Mouse (Mus musculus) CH12.LX (cell line): ENCODE data around the gene Tubb5. TPM values are rescaled to one million over a fixed set of nuclear protein-coding genes. Genes with fewer than 3 reads are reported as not detected.

Experiments
- DNase-seq: peaks from one replicate; pipeline ENCODE4 v3.0.0-alpha.2; 2013; ENCODE audit errors: extremely low read depth
- H3K27ac ChIP-seq: 2 replicates; pipeline ENCODE4 v1.5.1; 2012; ENCODE audit warnings: low read depth, mild to moderate bottlenecking, control low read depth, moderate library complexity; ENCODE audit not compliant: insufficient read depth
- H3K27me3 ChIP-seq: replicated peaks from 2 replicates; pipeline ENCODE3; 2012; ENCODE audit warnings: inconsistent platforms
- H3K36me3 ChIP-seq, 2 experiments: replicated peaks in 1 of 2; 2 replicates each; pipeline versions ENCODE3 to v1.6.1; 2012; ENCODE audit warnings: inconsistent platforms in 1 of 2, low read length in 1 of 2, mild to moderate bottlenecking in 1 of 2, mixed read lengths in 1 of 2, moderate library complexity in 1 of 2; ENCODE audit not compliant: control insufficient read depth in 1 of 2, insufficient read depth in 1 of 2
- H3K4me1 ChIP-seq, 2 experiments: 2 replicates each; pipeline ENCODE4 v1.6.1; 2012; ENCODE audit warnings: inconsistent platforms in 1 of 2, moderate library complexity in 1 of 2; ENCODE audit not compliant: insufficient read depth in 2 of 2, control insufficient read depth in 1 of 2
- H3K4me2 ChIP-seq: 2 replicates; pipeline ENCODE4 v1.6.1; 2012; ENCODE audit warnings: low read depth, mild to moderate bottlenecking, control low read depth; ENCODE audit not compliant: poor library complexity, insufficient read depth, severe bottlenecking
- H3K4me3 ChIP-seq, 3 experiments: fragments of 150-350 bp in 1 of 3; sonication (generic) in 1 of 3; replicated peaks in 1 of 3; 2 replicates each; pipeline versions ENCODE3 to v1.5.1; 2011 to 2012; ENCODE audit warnings: low read depth in 2 of 3, low read length in 2 of 3, mild to moderate bottlenecking in 2 of 3, moderate library complexity in 2 of 3, control low read depth in 1 of 3, improper control_type of control experiment in 1 of 3, inconsistent platforms in 1 of 3, mixed read lengths in 1 of 3; ENCODE audit not compliant: poor library complexity in 1 of 3
- H3K79me2 ChIP-seq: replicated peaks from 2 replicates; pipeline ENCODE4 v1.6.1; 2012; ENCODE audit warnings: mild to moderate bottlenecking, moderate library complexity; ENCODE audit not compliant: control insufficient read depth, poor library complexity, insufficient read depth, severe bottlenecking; ENCODE audit errors: extremely low read depth
- H3K9ac ChIP-seq: 2 replicates; pipeline ENCODE4 v1.6.1; 2012; ENCODE audit warnings: low read depth, mild to moderate bottlenecking, control low read depth, moderate library complexity; ENCODE audit not compliant: insufficient read depth
- H3K9me3 ChIP-seq: replicated peaks from 2 replicates; pipeline ENCODE3; 2012; ENCODE audit warnings: low read length, inconsistent platforms, mixed read lengths
- BHLHE40 ChIP-seq: IDR thresholded peaks from 2 replicates; pipeline ENCODE4 v1.6.1; 2011; ENCODE audit warnings: mild to moderate bottlenecking, low read depth, low read length, improper control_type of control experiment
- CHD1 ChIP-seq: IDR thresholded peaks from 2 replicates; pipeline ENCODE4 v1.6.1; 2012; ENCODE audit warnings: low read depth, low read length, improper control_type of control experiment, inconsistent platforms
- E2F4 ChIP-seq: IDR thresholded peaks from 2 replicates; pipeline ENCODE4 v1.6.1; 2011; ENCODE audit warnings: low read depth, low read length, improper control_type of control experiment; ENCODE audit not compliant: insufficient replicate concordance
- ELF1 ChIP-seq: IDR thresholded peaks from 2 replicates; pipeline ENCODE4 v1.6.1; 2014; ENCODE audit warnings: low read depth, mild to moderate bottlenecking, inconsistent platforms, low read length, improper control_type of control experiment
- ETS1 ChIP-seq: conservative IDR thresholded peaks from 2 replicates; pipeline ENCODE4 v1.6.1; 2012; ENCODE audit warnings: low read depth, mild to moderate bottlenecking, inconsistent platforms, low read length, improper control_type of control experiment, moderate library complexity
- JUN ChIP-seq: IDR thresholded peaks from 2 replicates; pipeline ENCODE4 v1.6.1; 2011; ENCODE audit warnings: low read depth, mild to moderate bottlenecking, low read length, improper control_type of control experiment, moderate library complexity; ENCODE audit not compliant: insufficient read depth
- KAT2A ChIP-seq: IDR thresholded peaks from 2 replicates; pipeline ENCODE4 v1.6.1; 2012; ENCODE audit warnings: low read length, improper control_type of control experiment, inconsistent platforms; ENCODE audit not compliant: insufficient replicate concordance
- MAZ ChIP-seq: IDR thresholded peaks from 2 replicates; pipeline ENCODE4 v1.6.1; 2012; ENCODE audit warnings: low read depth, mild to moderate bottlenecking, inconsistent platforms, low read length, improper control_type of control experiment, moderate library complexity
- MYC ChIP-seq: IDR thresholded peaks from 2 replicates; pipeline ENCODE4 v1.6.1; 2011; ENCODE audit warnings: low read depth, mild to moderate bottlenecking, improper control_type of control experiment, low read length
- NELFE ChIP-seq: IDR thresholded peaks from 2 replicates; pipeline ENCODE4 v1.6.1; 2011; ENCODE audit warnings: low read depth, low read length, improper control_type of control experiment
- NRF1 ChIP-seq: IDR thresholded peaks from 2 replicates; pipeline ENCODE4 v1.6.1; 2014; ENCODE audit warnings: low read depth, mild to moderate bottlenecking, inconsistent platforms, low read length, improper control_type of control experiment, moderate library complexity
- PAX5 ChIP-seq: IDR thresholded peaks from 2 replicates; pipeline ENCODE4 v1.6.1; 2012; ENCODE audit warnings: low read length, inconsistent platforms, mixed read lengths
- POLR2AphosphoS2 ChIP-seq: IDR thresholded peaks from 2 replicates; pipeline ENCODE4 v1.6.1; 2011; ENCODE audit warnings: low read depth, low read length, improper control_type of control experiment
- SIN3A ChIP-seq: IDR thresholded peaks from 2 replicates; pipeline ENCODE4 v1.6.1; 2012; ENCODE audit warnings: low read length, improper control_type of control experiment, inconsistent platforms
- SMC3 ChIP-seq: IDR thresholded peaks from 2 replicates; pipeline ENCODE4 v1.6.1; 2011; ENCODE audit warnings: low read depth, low read length, improper control_type of control experiment
- TBP ChIP-seq: conservative IDR thresholded peaks from 2 replicates; pipeline ENCODE4 v1.6.1; 2011; ENCODE audit warnings: low read depth, low read length, improper control_type of control experiment
- USF1 ChIP-seq: IDR thresholded peaks from 2 replicates; pipeline ENCODE4 v1.6.1; 2014; ENCODE audit warnings: low read depth, mild to moderate bottlenecking, inconsistent platforms, low read length, improper control_type of control experiment
- USF2 ChIP-seq: conservative IDR thresholded peaks from 2 replicates; pipeline ENCODE4 v1.6.1; 2011; ENCODE audit warnings: low read depth, low read length, improper control_type of control experiment
- ZNF384 ChIP-seq: IDR thresholded peaks from 2 replicates; pipeline ENCODE4 v1.6.1; 2012; ENCODE audit warnings: low read depth, low read length, improper control_type of control experiment, inconsistent platforms
- dilution Hi-C: fragments of 300-500 bp; cut with MboI; formaldehyde crosslinking; loops from 2 replicates; pipeline ENCODE4 v1.14.3; 2020; ENCODE audit warnings: low sequenced_read_pairs; ENCODE audit not compliant: extremely low pct_unique_long_range_greater_than_20kb, extremely low pct_ligation_motif_present
- in situ Hi-C: fragments of 300-500 bp; cut with MboI; formaldehyde crosslinking; loops from 3 replicates; pipeline ENCODE4 v1.14.3; 2019; ENCODE audit warnings: low sequenced_read_pairs, low pct_ligation_motif_present, low pct_unique_long_range_greater_than_20kb, mixed read lengths
- polyA plus RNA-seq: library from polyadenylated mRNA; unstranded; fragments of >175 nt; gene quantifications from 2 replicates; pipeline ENCODE4 v1.2.1, GENCODE M21; 2012; ENCODE audit warnings: low read depth; ENCODE audit not compliant: insufficient read length
- total RNA-seq, 2 experiments: library from RNA; depleted of rRNA; stranded (reverse); fragments of 300-350 nt in 1 of 2; fragments of >200 nt in 1 of 2; gene quantifications; 2 replicates each; pipeline ENCODE4 v1.2.3; 2012 to 2014

The Tubb5 gene
- total and polyA plus RNA-seq, 3 experiments, result 1,014 to 1,121 (median 1,053) TPM

DNA sequence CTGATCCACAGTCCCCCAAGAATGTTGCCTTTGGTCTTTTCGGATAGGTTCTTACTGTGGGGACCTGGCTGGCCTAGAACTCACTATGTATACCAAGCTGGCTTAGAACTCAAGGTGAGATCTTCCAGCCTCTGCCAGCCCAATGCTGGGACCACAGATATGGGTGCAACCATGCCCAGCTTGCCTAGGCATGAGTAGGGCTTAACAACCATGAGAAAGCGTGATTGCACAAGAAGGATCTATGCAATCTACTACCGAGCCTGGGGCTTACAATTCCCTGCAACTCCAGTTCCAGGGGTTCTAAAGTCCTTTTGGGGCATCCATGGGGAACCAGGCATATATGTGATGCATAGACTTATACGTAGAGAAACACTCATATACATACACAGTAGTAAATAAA lies 47.2 kb downstream of the Tubb5 start:
- in situ Hi-C loops, result no loop called here

GRCm38 (mm10) chr17:35788025-35788424 lies 50.1 kb downstream of the Tubb5 start:
- Histone ChIP-seq H3K9ac (no peak overlapping the region), H3K4me3 (no peak overlapping the region), H3K4me2 (no peak overlapping the region), H3K27me3 (peaks cover 5% of the 10 kb centered on the region), H3K27ac (no peak overlapping the region), H3K36me3 (no peaks in the 10 kb centered on the region), H3K4me1 (peaks cover 0 to 9% of the 10 kb centered on the region in 2 experiments; a peak in 1 of 4 replicates)
- DNase-seq, result no peak
- dilution Hi-C loops (no loop called here), in situ Hi-C loops (no loop called here)
- TF ChIP-seq MAZ (no peak), PAX5 (no peak), USF2 (no peak), POLR2AphosphoS2 (no peak), BHLHE40 (no peak), E2F4 (no peak)
- TF ChIP-seq, all 38 proteins: peak for 0
- Histone ChIP-seq H3K79me2 (no peaks in the 10 kb centered on the region), H3K9me3 (no peaks in the 10 kb centered on the region)

More for the DNA sequence above, 47.2 kb downstream of the Tubb5 start:
- Histone ChIP-seq H3K9ac (no peak overlapping the region), H3K27me3 (no peaks in the 10 kb centered on the region), H3K9me3 (no peaks in the 10 kb centered on the region), H3K4me1 (peaks cover 3 to 11% of the 10 kb centered on the region in 2 experiments; a peak in 2 of 4 replicates), H3K4me2 (no peak overlapping the region), H3K79me2 (no peaks in the 10 kb centered on the region), H3K4me3 (no peak overlapping the region), H3K27ac (no peak overlapping the region), H3K36me3 (no peaks in the 10 kb centered on the region)
- no peak for TF ChIP-seq KAT2A
- no peak for TF ChIP-seq SMC3
- TF ChIP-seq TBP, result no peak
- TF ChIP-seq JUN, result no peak
- no peak for TF ChIP-seq NELFE
- TF ChIP-seq CHD1, result no peak
- no peak for TF ChIP-seq SIN3A
- no peak for TF ChIP-seq ZNF384
- TF ChIP-seq MYC, result no peak
- no peak for TF ChIP-seq ETS1
- no peak for TF ChIP-seq NRF1
- no peak for TF ChIP-seq BHLHE40
- no peak for TF ChIP-seq USF1
- TF ChIP-seq ELF1, result no peak
- dilution Hi-C loops, result no loop called here
- no peak for DNase-seq
